Mouse (Mus musculus) heart, embryonic 16.5 days (tissue): ENCODE results near the gene Gm20503. TPM values are rescaled to one million over a fixed set of nuclear protein-coding genes. Genes with fewer than 3 reads are reported as not detected.

Source experiments
- ATAC-seq: fragments of 200-750 bp; cut with Nextera tagmentation; replicated peaks from 2 replicates; pipeline ENCODE4 v1.8.0; 2017; ENCODE audit warnings: moderate number of reproducible peaks; ENCODE audit not compliant: insufficient read depth, low FRiP score; ENCODE audit errors: extremely low read depth
- H3K27ac ChIP-seq: fragments of 300-500 bp; sonication (generic); 2 replicates; pipeline ENCODE4 v1.5.1; 2014; ENCODE audit warnings: mild to moderate bottlenecking, low read length, control low read depth, moderate library complexity
- H3K27me3 ChIP-seq: fragments of 300-500 bp; sonication (generic); 2 replicates; pipeline ENCODE4 v1.6.1; 2014; ENCODE audit warnings: low read length, mixed read lengths; ENCODE audit not compliant: control insufficient read depth, insufficient read depth
- H3K36me3 ChIP-seq: fragments of 300-500 bp; sonication (generic); 2 replicates; pipeline ENCODE4 v1.6.1; 2014; ENCODE audit not compliant: control insufficient read depth, insufficient read depth
- H3K4me1 ChIP-seq: fragments of 300-500 bp; sonication (generic); 2 replicates; pipeline ENCODE4 v1.6.1; 2014; ENCODE audit warnings: low read length, mixed read lengths; ENCODE audit not compliant: control insufficient read depth, insufficient read depth
- H3K4me2 ChIP-seq: fragments of 300-500 bp; sonication (generic); 2 replicates; pipeline ENCODE4 v1.6.1; 2014; ENCODE audit warnings: low read depth, mild to moderate bottlenecking, control low read depth, low read length
- H3K4me3 ChIP-seq: fragments of 300-500 bp; sonication (generic); 2 replicates; pipeline ENCODE4 v1.5.1; 2014; ENCODE audit warnings: mild to moderate bottlenecking, control low read depth, low read length
- H3K9ac ChIP-seq: fragments of 300-500 bp; sonication (generic); 2 replicates; pipeline ENCODE4 v1.6.1; 2014; ENCODE audit warnings: low read length, control low read depth
- H3K9me3 ChIP-seq: fragments of 300-500 bp; sonication (generic); replicated peaks from 2 replicates; pipeline ENCODE4 v1.6.1; 2016; ENCODE audit warnings: low read length; ENCODE audit not compliant: control insufficient read depth
- WGBS: fragments of 180-500 bp; shearing (Covaris S2); extraction: QIAGEN DNeasy Blood & Tissue Kit; methylation state at CpG from one replicate; pipeline ENCODE4 v1.1.7; 2014; 5-methylcytosine and 5-hydroxymethylcytosine counted together
- polyA plus RNA-seq: library from polyadenylated mRNA; unstranded; fragments of >200 nt; fragmentation: Nextera tagmentation; extraction: Ambion mirVana; gene quantifications from 2 replicates; pipeline ENCODE4 v1.2.1, GENCODE M21; 2015

Gene Gm20503
- polyA plus RNA-seq, 1 experiment from 2014 or later = 12.4 TPM

- no peak overlapping the region for H3K9ac ChIP-seq
- H3K4me1 ChIP-seq = peaks cover 3% of the 10 kb centered on the region; the same call in 1 of the 2 replicates
- H3K4me3 ChIP-seq = no peak overlapping the region
- H3K27me3 ChIP-seq = no peaks in the 10 kb centered on the region
- H3K27ac ChIP-seq = no peak overlapping the region
- no peak overlapping the region for H3K4me2 ChIP-seq
- WGBS = 84% methylated on average over 2 of the region's 2 CpGs
- H3K9me3 ChIP-seq = no peaks in the 10 kb centered on the region
- ATAC-seq = no peak
- peaks cover 21% of the 10 kb centered on the region for H3K36me3 ChIP-seq
These were observed 13.9 kb downstream of the Gm20503 start for GRCm38 (mm10) chr4:59016922-59017321.

- H3K9ac ChIP-seq = peak overlapping the region; percentile 83
- ATAC-seq = no peak
- 0 out of 2 replicates have a peak, but pooled peaks cover 2% of the 10 kb centered on the region for H3K4me1 ChIP-seq
These were observed 31.4 kb downstream of the Gm20503 start for GRCm38 (mm10) chr4:59034325-59034917.

GRCm38 (mm10) chr4:59034918-59035785 is 32.1 kb downstream of the Gm20503 start, which contains the start of gene Gng10:
TSS of gene Gng10 (plus strand) at chr4:59035088.
- Histone ChIP-seq H3K4me1 (0 out of 2 replicates have a peak, but pooled peaks cover 2% of the 10 kb centered on the region), H3K9me3 (no peaks in the 10 kb centered on the region), H3K27ac (peak within 1 kb of the TSS; percentile 6; the same call in 1 of the 2 replicates), H3K4me3 (peak within 1 kb of the TSS; percentile 79), H3K9ac (peak within 1 kb of the TSS; percentile 83), H3K27me3 (no peaks in the 10 kb centered on the region), H3K36me3 (no peaks in the 10 kb centered on the region), H3K4me2 (peak within 1 kb of the TSS; percentile 74)
- 6% methylated on average over 74 of the region's 76 CpGs for WGBS
- peak; percentile 87 for ATAC-seq

More at GRCm38 (mm10) chr4:59034325-59034917, 31.4 kb downstream of the Gm20503 start:
- Histone ChIP-seq H3K27ac (no peak overlapping the region), H3K4me2 (peak overlapping the region; percentile 74), H3K27me3 (no peaks in the 10 kb centered on the region), H3K9me3 (peaks cover 1% of the 10 kb centered on the region; the same call in 1 of the 2 replicates), H3K36me3 (no peaks in the 10 kb centered on the region), H3K4me3 (peak overlapping the region; percentile 79)
- WGBS = 77% methylated on average over 10 of the region's 10 CpGs

- Histone ChIP-seq H3K4me1 (0 out of 2 replicates have a peak, but pooled peaks cover 2% of the 10 kb centered on the region), H3K9ac (peak overlapping the region; percentile 83; the same call in 1 of the 2 replicates), H3K36me3 (no peaks in the 10 kb centered on the region), H3K4me2 (peak overlapping the region; percentile 74), H3K9me3 (no peaks in the 10 kb centered on the region), H3K4me3 (peak overlapping the region; percentile 79), H3K27ac (no peak overlapping the region), H3K27me3 (no peaks in the 10 kb centered on the region)
- ATAC-seq = no peak
- 70% methylated on average over 18 of the region's 18 CpGs for WGBS
These were observed 32.9 kb downstream of the Gm20503 start for GRCm38 (mm10) chr4:59035786-59036350.

GRCm38 (mm10) chr4:59036490-59037127 is 33.6 kb downstream of the Gm20503 start:
- ATAC-seq = no peak
- WGBS = 41% methylated on average over 13 of the region's 13 CpGs
- no peak overlapping the region for H3K4me3 ChIP-seq

GRCm38 (mm10) chr4:59037525-59037924 is 34.5 kb downstream of the Gm20503 start:
- 0 out of 2 replicates have a peak, but pooled peaks cover 2% of the 10 kb centered on the region for H3K4me1 ChIP-seq
- no peak overlapping the region for H3K4me2 ChIP-seq
- 74% methylated on average over 3 of the region's 3 CpGs for WGBS
- H3K9ac ChIP-seq = no peak overlapping the region
- H3K36me3 ChIP-seq = no peaks in the 10 kb centered on the region
- H3K27me3 ChIP-seq = no peaks in the 10 kb centered on the region
- H3K4me3 ChIP-seq = no peak overlapping the region
- no peak overlapping the region for H3K27ac ChIP-seq
- H3K9me3 ChIP-seq = no peaks in the 10 kb centered on the region
- no peak for ATAC-seq

More at GRCm38 (mm10) chr4:59036490-59037127, 33.6 kb downstream of the Gm20503 start:
- no peak overlapping the region for H3K27ac ChIP-seq
- H3K9me3 ChIP-seq = no peaks in the 10 kb centered on the region
- H3K27me3 ChIP-seq = no peaks in the 10 kb centered on the region
- H3K36me3 ChIP-seq = no peaks in the 10 kb centered on the region
- no peak overlapping the region for H3K4me2 ChIP-seq
- H3K4me1 ChIP-seq = 0 out of 2 replicates have a peak, but pooled peaks cover 2% of the 10 kb centered on the region
- no peak overlapping the region for H3K9ac ChIP-seq

- Histone ChIP-seq H3K27me3 (no peaks in the 10 kb centered on the region), H3K27ac (no peak overlapping the region), H3K9ac (no peak overlapping the region), H3K36me3 (no peaks in the 10 kb centered on the region), H3K9me3 (no peaks in the 10 kb centered on the region), H3K4me2 (no peak overlapping the region), H3K4me1 (no peaks in the 10 kb centered on the region), H3K4me3 (no peak overlapping the region)
- 82% methylated on average over 11 of the region's 11 CpGs for WGBS
- no peak for ATAC-seq
These were observed 37.6 kb downstream of the Gm20503 start for GRCm38 (mm10) chr4:59040397-59041287.

GRCm38 (mm10) chr4:59043074-59043473 is 40.1 kb downstream of the Gm20503 start:
- ATAC-seq = no peak
- no peak overlapping the region for H3K27ac ChIP-seq
- H3K4me3 ChIP-seq = no peak overlapping the region
- H3K4me1 ChIP-seq = no peaks in the 10 kb centered on the region
- no peak overlapping the region for H3K4me2 ChIP-seq
- no peaks in the 10 kb centered on the region for H3K9me3 ChIP-seq
- H3K9ac ChIP-seq = no peak overlapping the region
- H3K36me3 ChIP-seq = no peaks in the 10 kb centered on the region
- H3K27me3 ChIP-seq = no peaks in the 10 kb centered on the region
- WGBS = 95% methylated on average over 5 of the region's 5 CpGs
